Mouse (Mus musculus) heart, embryonic 16.5 days (tissue): ENCODE data around the gene Gucd1. TPM values are rescaled to one million over a fixed set of nuclear protein-coding genes. Genes with fewer than 3 reads are reported as not detected.
"Not testable (repeated sequence)": the region's sequence is repeated elsewhere in the genome, so short reads cannot be mapped to it uniquely, and the experiment has no call there.

Experiments used
- ATAC-seq: fragments of 200-750 bp; cut with Nextera tagmentation; replicated peaks from 2 replicates; pipeline ENCODE4 v1.8.0; 2017; ENCODE audit warnings: moderate number of reproducible peaks; ENCODE audit not compliant: insufficient read depth, low FRiP score; ENCODE audit errors: extremely low read depth
- H3K27ac ChIP-seq: fragments of 300-500 bp; sonication (generic); 2 replicates; pipeline ENCODE4 v1.5.1; 2014; ENCODE audit warnings: mild to moderate bottlenecking, low read length, control low read depth, moderate library complexity
- H3K27me3 ChIP-seq: fragments of 300-500 bp; sonication (generic); 2 replicates; pipeline ENCODE4 v1.6.1; 2014; ENCODE audit warnings: low read length, mixed read lengths; ENCODE audit not compliant: control insufficient read depth, insufficient read depth
- H3K36me3 ChIP-seq: fragments of 300-500 bp; sonication (generic); 2 replicates; pipeline ENCODE4 v1.6.1; 2014; ENCODE audit not compliant: control insufficient read depth, insufficient read depth
- H3K4me1 ChIP-seq: fragments of 300-500 bp; sonication (generic); 2 replicates; pipeline ENCODE4 v1.6.1; 2014; ENCODE audit warnings: low read length, mixed read lengths; ENCODE audit not compliant: control insufficient read depth, insufficient read depth
- H3K4me2 ChIP-seq: fragments of 300-500 bp; sonication (generic); 2 replicates; pipeline ENCODE4 v1.6.1; 2014; ENCODE audit warnings: low read depth, mild to moderate bottlenecking, control low read depth, low read length
- H3K4me3 ChIP-seq: fragments of 300-500 bp; sonication (generic); 2 replicates; pipeline ENCODE4 v1.5.1; 2014; ENCODE audit warnings: mild to moderate bottlenecking, control low read depth, low read length
- H3K9ac ChIP-seq: fragments of 300-500 bp; sonication (generic); 2 replicates; pipeline ENCODE4 v1.6.1; 2014; ENCODE audit warnings: low read length, control low read depth
- H3K9me3 ChIP-seq: fragments of 300-500 bp; sonication (generic); replicated peaks from 2 replicates; pipeline ENCODE4 v1.6.1; 2016; ENCODE audit warnings: low read length; ENCODE audit not compliant: control insufficient read depth
- WGBS: fragments of 180-500 bp; shearing (Covaris S2); extraction: QIAGEN DNeasy Blood & Tissue Kit; methylation state at CpG from one replicate; pipeline ENCODE4 v1.1.7; 2014; 5-methylcytosine and 5-hydroxymethylcytosine counted together
- polyA plus RNA-seq: library from polyadenylated mRNA; unstranded; fragments of >200 nt; fragmentation: Nextera tagmentation; extraction: Ambion mirVana; gene quantifications from 2 replicates; pipeline ENCODE4 v1.2.1, GENCODE M21; 2015

Gene Gucd1
- polyA plus RNA-seq, 1 experiment from 2014 or later = 26.9 TPM

DNA sequence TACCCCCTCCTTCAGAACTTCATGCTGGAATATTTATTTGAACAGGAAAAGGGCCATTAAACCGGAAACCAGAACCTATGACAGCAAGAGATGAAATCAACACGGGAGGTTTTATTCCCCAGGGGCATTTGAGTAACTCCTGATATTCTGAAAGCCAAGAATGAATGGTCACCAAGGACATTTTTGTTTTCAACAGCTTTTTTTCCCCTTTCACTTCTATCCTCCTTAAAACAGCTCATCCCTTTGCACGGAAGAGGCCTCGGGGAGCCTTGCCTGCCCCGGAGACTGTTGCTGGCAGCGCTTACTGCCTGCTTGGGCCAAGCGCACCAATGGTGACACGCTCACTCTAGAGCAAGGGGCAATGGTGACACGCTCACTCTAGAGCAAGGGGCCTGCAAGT is 40.7 kb downstream of the Gucd1 start:
- Histone ChIP-seq H3K36me3 (no peaks in the 10 kb centered on the region), H3K4me2 (no peak overlapping the region), H3K27me3 (no peaks in the 10 kb centered on the region), H3K9ac (no peak overlapping the region), H3K9me3 (no peaks in the 10 kb centered on the region), H3K4me3 (no peak overlapping the region), H3K4me1 (0 out of 2 replicates have a peak, but pooled peaks cover 2% of the 10 kb centered on the region), H3K27ac (peak overlapping the region; percentile 13; the same call in 1 of the 2 replicates)
- WGBS = 65% methylated on average over 9 of the region's 9 CpGs
- no peak for ATAC-seq

GRCm38 (mm10) chr10:75475139-75475850 is 42.5 kb downstream of the Gucd1 start:
- not testable (repeated sequence) for H3K36me3 ChIP-seq, H3K9ac ChIP-seq, H3K27ac ChIP-seq, ATAC-seq, H3K4me3 ChIP-seq, H3K4me2 ChIP-seq, H3K9me3 ChIP-seq, H3K4me1 ChIP-seq, H3K27me3 ChIP-seq
- WGBS = 52% methylated on average over 5 of the region's 6 CpGs

- H3K4me1 ChIP-seq = 0 out of 2 replicates have a peak, but pooled peaks cover 2% of the 10 kb centered on the region
- no peak overlapping the region for H3K4me3 ChIP-seq
- no peak overlapping the region for H3K9ac ChIP-seq
- H3K27me3 ChIP-seq = no peaks in the 10 kb centered on the region
- H3K9me3 ChIP-seq = no peaks in the 10 kb centered on the region
- H3K4me2 ChIP-seq = no peak overlapping the region
- ATAC-seq = no peak
- H3K27ac ChIP-seq = no peak overlapping the region
- no peaks in the 10 kb centered on the region for H3K36me3 ChIP-seq
- WGBS = 37% methylated on average over 5 of the region's 5 CpGs
These were observed 43.2 kb downstream of the Gucd1 start for GRCm38 (mm10) chr10:75474571-75474970.

DNA sequence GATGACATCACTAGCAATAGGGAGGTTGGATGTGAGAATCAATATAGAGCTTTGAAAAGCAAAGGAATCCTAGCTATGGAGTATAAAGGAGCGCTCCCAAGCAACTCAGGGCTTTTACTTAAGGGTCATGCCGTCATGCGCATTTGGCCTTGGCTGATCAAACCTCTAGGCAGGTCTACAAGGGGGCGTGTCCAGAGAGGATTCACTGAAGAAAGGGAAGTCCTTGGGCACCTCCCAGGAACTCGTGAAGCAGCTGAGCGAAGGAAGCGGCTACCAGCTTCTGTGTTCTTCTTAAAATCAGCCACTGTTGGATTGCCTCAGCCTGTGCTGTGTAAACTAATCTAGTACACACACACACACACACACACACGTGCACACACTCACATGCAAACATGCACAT is 44.4 kb downstream of the Gucd1 start:
- Histone ChIP-seq H3K9ac (no peak overlapping the region), H3K4me1 (0 out of 2 replicates have a peak, but pooled peaks cover 2% of the 10 kb centered on the region), H3K27me3 (no peaks in the 10 kb centered on the region), H3K4me3 (no peak overlapping the region), H3K4me2 (no peak overlapping the region), H3K36me3 (no peaks in the 10 kb centered on the region), H3K27ac (no peak overlapping the region), H3K9me3 (no peaks in the 10 kb centered on the region)
- 66% methylated on average over 8 of the region's 8 CpGs for WGBS
- ATAC-seq = no peak

DNA sequence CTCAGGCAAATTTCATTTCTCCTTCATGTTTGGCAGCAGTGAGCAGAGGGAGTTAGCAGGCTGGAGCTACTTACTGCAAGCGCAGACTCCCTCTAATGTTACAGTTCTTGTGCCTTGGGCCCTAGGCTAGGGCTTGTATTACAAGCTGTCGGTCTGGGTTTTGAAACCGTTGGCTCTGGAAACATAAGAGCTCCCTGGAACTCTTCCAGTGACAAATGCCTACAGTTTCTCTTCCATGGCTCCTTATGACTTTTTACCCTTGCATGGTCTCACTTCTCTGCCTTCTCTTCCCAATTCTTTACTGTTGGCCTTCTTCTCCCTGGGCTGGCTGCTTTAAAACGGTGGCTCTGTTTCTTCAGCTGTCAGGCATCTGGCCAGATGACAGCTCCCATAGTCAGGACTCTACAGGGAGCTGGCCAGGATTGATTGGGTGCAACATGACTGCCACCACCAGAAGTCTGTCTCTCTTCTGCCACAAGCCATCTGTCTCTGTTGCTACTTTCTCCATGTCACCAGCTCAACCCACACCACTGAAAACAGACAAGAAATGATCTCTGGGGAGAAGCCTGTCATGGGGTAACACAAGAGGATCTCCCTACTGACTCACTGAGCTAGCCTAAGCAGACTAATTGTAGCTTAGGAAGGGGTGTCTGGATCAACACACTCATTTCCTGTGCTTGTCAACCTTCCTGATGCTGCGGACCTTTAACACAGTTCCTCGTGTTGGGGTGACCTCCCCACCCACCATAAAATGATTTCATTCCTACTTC is 51.8 kb downstream of the Gucd1 start:
- WGBS = 29% methylated on average over 6 of the region's 6 CpGs
- H3K4me3 ChIP-seq = no peak overlapping the region
- peak overlapping the region; percentile 76 for H3K27ac ChIP-seq
- H3K4me1 ChIP-seq = peaks cover 12% of the 10 kb centered on the region
- no peaks in the 10 kb centered on the region for H3K36me3 ChIP-seq
- no peaks in the 10 kb centered on the region for H3K9me3 ChIP-seq
- no peak overlapping the region for H3K9ac ChIP-seq
- no peak overlapping the region for H3K4me2 ChIP-seq
- ATAC-seq = peak; percentile 72; the same call in 1 of the 2 replicates
- no peaks in the 10 kb centered on the region for H3K27me3 ChIP-seq

DNA sequence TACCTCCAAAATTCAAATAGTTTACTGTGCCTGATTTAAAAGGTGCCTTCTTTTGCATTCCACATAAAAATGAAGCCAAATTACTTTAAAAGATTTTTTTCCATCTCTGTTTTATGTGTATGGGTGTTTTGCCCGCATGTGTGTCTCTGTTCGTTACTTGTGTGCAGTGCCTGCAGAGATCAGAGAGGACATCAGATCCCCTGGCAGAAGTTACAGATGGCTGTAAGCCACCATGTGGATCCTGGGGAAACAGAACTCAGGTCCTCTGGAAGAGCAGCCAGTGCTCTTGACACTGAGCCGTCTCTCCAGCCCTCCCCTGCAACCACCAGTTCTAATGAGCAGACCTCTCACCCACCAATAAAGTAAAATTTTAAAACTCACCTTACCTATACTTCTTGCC is 55.0 kb downstream of the Gucd1 start:
- WGBS = 82% methylated on average over 3 of the region's 3 CpGs
- ATAC-seq = no peak
- no peak overlapping the region for H3K4me3 ChIP-seq
- H3K4me1 ChIP-seq = peaks cover 12% of the 10 kb centered on the region
- no peak overlapping the region for H3K9ac ChIP-seq
- H3K36me3 ChIP-seq = no peaks in the 10 kb centered on the region
- H3K27me3 ChIP-seq = no peaks in the 10 kb centered on the region
- H3K9me3 ChIP-seq = no peaks in the 10 kb centered on the region; the same call in 1 of the 2 replicates
- no peak overlapping the region for H3K27ac ChIP-seq
- no peak overlapping the region for H3K4me2 ChIP-seq

GRCm38 (mm10) chr10:75458329-75458728 is 59.4 kb downstream of the Gucd1 start:
- H3K4me3 ChIP-seq = no peak overlapping the region
- no peaks in the 10 kb centered on the region for H3K27me3 ChIP-seq
- H3K27ac ChIP-seq = 0 out of 2 replicates have a peak overlapping the region, but pooled peaks have one; percentile 29
- H3K9ac ChIP-seq = no peak overlapping the region
- H3K4me1 ChIP-seq = peaks cover 12% of the 10 kb centered on the region
- H3K36me3 ChIP-seq = no peaks in the 10 kb centered on the region
- 71% methylated on average over 4 of the region's 4 CpGs for WGBS
- no peaks in the 10 kb centered on the region; the same call in 1 of the 2 replicates for H3K9me3 ChIP-seq
- no peak for ATAC-seq
- H3K4me2 ChIP-seq = no peak overlapping the region

DNA sequence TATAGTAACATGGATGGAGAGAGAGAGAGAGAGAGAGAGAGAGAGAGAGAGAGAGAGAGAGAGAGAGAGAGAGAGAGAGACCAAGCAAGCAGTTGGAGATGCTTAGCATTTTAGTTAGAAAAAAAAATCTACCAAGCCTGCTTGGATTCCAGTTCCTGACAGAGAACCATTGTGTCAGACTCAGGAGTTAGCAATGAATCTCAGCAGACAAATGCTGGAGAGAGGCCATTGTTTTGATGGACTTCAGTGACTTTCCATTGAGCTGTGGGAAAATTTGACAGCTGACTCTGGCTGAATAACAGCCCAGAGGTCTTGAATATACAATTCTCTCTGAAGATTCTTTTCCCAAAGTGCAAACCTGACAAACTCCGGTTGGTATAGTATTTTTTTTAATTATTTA is 59.9 kb downstream of the Gucd1 start:
- Histone ChIP-seq H3K27me3 (no peaks in the 10 kb centered on the region), H3K4me2 (no peak overlapping the region), H3K36me3 (no peaks in the 10 kb centered on the region), H3K4me1 (peaks cover 12% of the 10 kb centered on the region), H3K27ac (no peak overlapping the region), H3K9me3 (no peaks in the 10 kb centered on the region; the same call in 1 of the 2 replicates), H3K4me3 (no peak overlapping the region), H3K9ac (no peak overlapping the region)
- no peak for ATAC-seq
- 69% methylated on average over 1 of the region's 1 CpGs for WGBS
